Mouse (Mus musculus) lung, postnatal 0 days (tissue): ENCODE measurements around the gene Polr1a.

Source experiments
- CTCF ChIP-seq: IDR thresholded peaks from 2 replicates; pipeline ENCODE4 v1.5.1; 2016; ENCODE audit warnings: antibody characterized with exemption, mild to moderate bottlenecking
- EP300 ChIP-seq: IDR thresholded peaks from 2 replicates; pipeline ENCODE4 v1.6.1; 2016; ENCODE audit warnings: antibody characterized with exemption, mild to moderate bottlenecking, control low read depth

GRCm38 (mm10) chr6:71927911-71928310 is 19.1 kb downstream of the Polr1a start:
- TF ChIP-seq CTCF = peak; percentile 88
- no peak for TF ChIP-seq EP300
